ENCODE assay signal across 9 mouse cellular contexts in genomic region chr19:9899780-9900146, GRCm38 (mm10). TPM values are rescaled to one million over a fixed set of nuclear protein-coding genes. Genes with fewer than 3 reads are reported as not detected.
A peak's percentile ranks its signal among the peaks of the same experiment; 100 is the strongest.
DNase-seq lines count a peak whose midpoint lies in the region; ATAC-seq lines count a peak whose summit lies in the region.
"Had no signal": no experiment of that assay in that cellular context is flagged by ENCODE, and none has a peak within 500 bp of the region (broad histone marks: within the 10 kb centered on the region; RNA-seq: fewer than 3 reads in every experiment).

No protein-coding gene starts in this region.

- no peaks in the 10 kb centered on the region for H3K27me3 ChIP-seq in forebrain, embryonic 14.5 days (replicated peaks; ENCODE audit: control insufficient read depth, insufficient read depth, low read length)
- no peaks in the 10 kb centered on the region for H3K27me3 ChIP-seq in liver, embryonic 16.5 days (ENCODE audit: control insufficient read depth, insufficient read depth, low read depth, low read length)

- ATAC-seq in frontal cortex, adult (ENCODE audit: low TSS enrichment): peak; percentile 76
- ATAC-seq in CD4-positive, CD25-positive, alpha-beta regulatory T cell, adult 4 months: peak; percentile 26
- peak; percentile 85 for ATAC-seq in forebrain, embryonic 14.5 days
- peak; percentile 33 for ATAC-seq in liver, embryonic 16.5 days (ENCODE audit: low read depth)

- H3K4me2 ChIP-seq in forebrain, embryonic 14.5 days (ENCODE audit: low read length): peak overlapping the region; percentile 56
- H3K4me2 ChIP-seq in liver, embryonic 16.5 days (ENCODE audit: low read depth, low read length): peak overlapping the region; percentile 81

- peak overlapping the region; percentile 42 for H3K9ac ChIP-seq in forebrain, embryonic 14.5 days (ENCODE audit: low read length)
- H3K9ac ChIP-seq in liver, embryonic 16.5 days (ENCODE audit: low read depth, low read length): peak overlapping the region; percentile 55

- peak overlapping the region; percentile 81 for H3K4me3 ChIP-seq in forebrain, embryonic 14.5 days (ENCODE audit: low read depth, low read length)
- H3K4me3 ChIP-seq in liver, embryonic 16.5 days (ENCODE audit: low read depth, low read length): peak overlapping the region; percentile 95

- peaks cover 10% of the 10 kb centered on the region for H3K36me3 ChIP-seq in forebrain, embryonic 14.5 days (ENCODE audit: control insufficient read depth, insufficient read depth, low read length)
- peaks cover 9% of the 10 kb centered on the region for H3K36me3 ChIP-seq in liver, embryonic 16.5 days (ENCODE audit: control insufficient read depth, insufficient read depth)

- no peak for DNase-seq in frontal cortex, postnatal 25 days (ENCODE audit: low spot score in 2 of 2)
- no peak for DNase-seq in forebrain, embryonic 14.5 days (ENCODE audit: low spot score)
- DNase-seq in left cerebral cortex, adult 8-10 months (ENCODE audit: low spot score in 2 of 2): no peak
- DNase-seq in kidney, postnatal 25 days: no peak
- no peak for DNase-seq in layer of hippocampus, postnatal 36 days

- peaks cover 19% of the 10 kb centered on the region for H3K4me1 ChIP-seq in forebrain, embryonic 14.5 days (ENCODE audit: control insufficient read depth, insufficient read depth, low read length)
- H3K4me1 ChIP-seq in liver, embryonic 16.5 days (ENCODE audit: control insufficient read depth, low read depth, low read length): peaks cover 39% of the 10 kb centered on the region

- no peaks in the 10 kb centered on the region for H3K9me3 ChIP-seq in forebrain, embryonic 14.5 days (replicated peaks; ENCODE audit: control insufficient read depth, low read length)
- H3K9me3 ChIP-seq in liver, embryonic 16.5 days (replicated peaks; ENCODE audit: control insufficient read depth, low read length): no peaks in the 10 kb centered on the region

- WGBS in forebrain, embryonic 14.5 days: 9% methylated on average over 10 of the region's 10 CpGs
- WGBS in liver, embryonic 16.5 days (ENCODE audit: insufficient replicate concordance): 7% methylated on average over 10 of the region's 10 CpGs

- peak overlapping the region; percentile 74 for H3K27ac ChIP-seq in forebrain, embryonic 14.5 days (ENCODE audit: low read depth, low read length)
- H3K27ac ChIP-seq in liver, embryonic 16.5 days (ENCODE audit: low read length): peak overlapping the region; percentile 93

RNA-seq across cellular contexts. Expression of gene Incenp, which starts 0.4 kb away (rescaled TPM):
- 10 to 100 TPM; 12.8 to 17.5 TPM for polyA plus RNA-seq in CD4-positive, CD25-positive, alpha-beta regulatory T cell, adult 4 months (2017; shearing (Covaris generic))
- 39.8 and 41.0 TPM in 2 replicates for polyA plus RNA-seq in forebrain, embryonic 14.5 days (2014; fragmentation: Nextera tagmentation; extraction: Ambion mirVana)
- 76.2 and 79.7 TPM in 2 replicates for polyA plus RNA-seq in liver, embryonic 16.5 days (2015; fragmentation: Nextera tagmentation; extraction: Ambion mirVana)
- total RNA-seq in left cerebral cortex, adult 8-10 months (2022): 10 to 100 TPM; 24.6 to 30.7 (median 27.3) TPM
- 10 to 100 TPM; 14.0 to 14.1 TPM for total RNA-seq in layer of hippocampus, postnatal 36 days (2021)

RNA-seq across cellular contexts. Expression of gene Scgb2a2, which starts 52.4 kb away (rescaled TPM):
- not detected for polyA plus RNA-seq in CD4-positive, CD25-positive, alpha-beta regulatory T cell, adult 4 months (2017; shearing (Covaris generic))
- polyA plus RNA-seq in forebrain, embryonic 14.5 days (2014; fragmentation: Nextera tagmentation; extraction: Ambion mirVana): not detected in 2 replicates
- polyA plus RNA-seq in liver, embryonic 16.5 days (2015; fragmentation: Nextera tagmentation; extraction: Ambion mirVana): not detected in 2 replicates
- total RNA-seq in left cerebral cortex, adult 8-10 months (2022): not detected
- not detected for total RNA-seq in layer of hippocampus, postnatal 36 days (2021)
- total RNA-seq: gastrocnemius, postnatal 4 days had no signal

Comparison
In these comparisons a context has a peak if more than half of its experiments do, and no peak if none do; other contexts are left out.
1. ATAC-seq: peak in every context shown above with its lines; median percentile 85 in forebrain, embryonic 14.5 days; 76 in frontal cortex, adult; 33 in liver, embryonic 16.5 days; 26 in CD4-positive, CD25-positive, alpha-beta regulatory T cell, adult 4 months.